Mouse (Mus musculus): ENCODE measurements around the gene Fev.

DNA sequence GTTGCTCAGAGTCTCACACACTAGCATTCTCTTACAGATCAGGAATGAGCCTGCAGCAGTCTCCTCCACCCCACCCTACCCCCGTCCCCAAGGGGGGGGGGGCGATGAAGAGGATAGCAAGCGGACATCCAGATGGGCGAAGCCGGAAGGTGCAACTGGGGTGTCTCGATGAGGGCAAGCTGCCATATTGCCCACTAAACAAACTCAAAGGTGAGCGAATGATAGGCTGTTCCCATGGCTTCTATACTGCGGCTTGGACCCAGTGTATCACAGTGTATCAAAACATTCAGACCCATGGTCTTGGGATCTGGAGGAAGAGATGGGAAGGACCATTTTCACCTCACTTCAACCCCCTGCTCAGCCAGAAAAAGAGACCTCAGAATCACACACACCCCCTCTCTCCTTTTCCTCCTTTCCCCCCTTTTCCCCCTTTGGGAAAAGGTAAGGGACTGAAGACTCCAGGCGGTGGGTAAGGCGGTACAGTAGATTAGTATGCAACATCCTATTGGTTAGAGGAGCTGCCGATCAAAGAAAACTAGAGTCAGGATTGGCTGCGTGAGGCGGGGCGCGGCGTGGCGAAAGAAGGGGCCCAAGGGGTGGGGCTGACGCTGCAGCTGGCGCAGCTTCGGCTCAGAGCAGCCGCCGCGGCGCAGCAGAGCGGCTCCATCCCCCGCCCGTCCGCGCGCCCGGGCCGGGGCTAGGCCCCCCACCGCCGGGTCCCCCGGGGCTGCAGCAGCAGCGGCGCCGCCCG, 30.7 kb downstream of the Fev start, which contains the start of gene Cdk5r2:
- TF ChIP-seq POLR2A (IDR thresholded peaks at IDR 0.05; ENCODE audit: insufficient read depth, low read length) (no peak), CTCF (IDR thresholded peaks at IDR 0.05; ENCODE audit: low read depth, low read length) (no peak)

Measured in ES-Bruce4 (cell line).